Mouse (Mus musculus) T-helper 2 cell (primary cell): ENCODE results near the gene Dnaaf1.

ENCODE experiments used
- in situ Hi-C: fragments of 300-600 bp; cut with MboI, MseI; formaldehyde crosslinking; loops from one replicate; pipeline ENCODE4 v1.15.1; 2025; ENCODE audit warnings: high pct_unique_total_duplicates

The Dnaaf1 gene

DNA sequence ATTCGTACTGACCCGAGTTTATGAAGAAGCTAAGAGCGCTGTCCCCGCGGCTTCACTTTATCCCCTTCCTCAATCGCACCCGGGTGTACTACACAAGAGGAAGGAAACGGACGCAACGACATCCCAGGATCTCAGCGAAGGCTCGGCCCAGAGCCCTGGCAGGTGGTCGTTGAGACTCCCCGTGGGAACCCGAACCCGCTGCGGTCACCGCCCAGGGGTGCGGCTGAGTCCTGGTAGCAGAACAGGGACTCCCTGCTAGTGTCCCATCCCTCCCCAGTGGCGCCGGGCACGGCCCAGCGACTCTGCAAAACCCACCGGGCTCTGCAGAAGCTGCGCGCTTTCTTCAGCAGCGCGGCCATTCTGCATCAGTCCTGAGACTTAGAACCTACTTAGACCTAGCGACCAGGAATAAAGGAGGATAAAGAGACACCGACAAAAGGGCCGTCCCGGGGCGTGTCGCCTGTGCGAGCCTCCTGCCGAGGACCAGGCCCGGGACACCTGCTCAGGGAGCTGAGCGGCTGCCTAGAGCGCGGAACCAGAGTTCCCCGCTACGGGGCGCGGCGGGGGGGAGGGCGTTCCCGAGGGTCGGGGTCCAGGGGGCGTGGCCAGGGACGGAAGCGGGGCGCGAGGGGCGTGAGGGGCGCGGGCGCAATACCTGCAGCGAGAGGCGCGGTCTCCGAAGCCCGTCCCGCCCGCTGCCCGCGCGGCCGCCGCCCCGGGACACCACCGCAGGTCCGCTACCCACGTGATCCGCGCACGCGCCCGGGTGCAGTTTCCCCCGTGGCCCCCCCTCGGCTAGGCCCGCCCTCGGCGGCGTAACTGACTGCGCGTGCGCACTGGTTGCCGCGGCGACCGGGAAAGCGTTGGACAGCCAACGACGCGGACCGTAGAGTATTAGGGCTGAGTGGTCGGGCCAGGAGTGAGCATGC lies at the start of gene Dnaaf1, which contains the start of gene Hsdl1:
Gene Dnaaf1, plus strand, starts transcription at position 799 of the 929 bp plus-strand sequence.
Gene Hsdl1, minus strand, starts transcription at position 747 of the 929 bp plus-strand sequence.
- in situ Hi-C loops, result loop anchor here (25.0 kb wide), 1 partner anchor 1013 kb away; the partner anchor contains the start of gene Gins2

DNA sequence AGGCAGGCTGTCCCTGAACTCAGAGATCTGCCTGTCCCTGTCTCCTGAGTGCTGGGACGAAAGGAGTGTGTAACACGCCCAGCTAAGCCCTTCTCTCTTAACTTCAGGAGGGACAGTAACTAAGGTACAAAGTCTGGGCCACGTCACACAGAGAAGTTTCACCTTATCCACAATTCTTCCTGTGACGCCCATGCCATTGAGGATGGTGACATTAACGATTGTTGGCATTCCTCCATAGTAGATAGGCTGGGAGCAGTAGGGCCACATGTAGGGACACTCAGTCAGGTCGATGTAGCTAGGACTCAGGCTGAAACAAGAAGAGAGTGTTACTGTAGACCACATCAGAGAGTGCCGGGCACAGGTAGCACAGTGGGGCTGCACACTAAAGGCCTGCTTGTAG lies 46.3 kb upstream of the Dnaaf1 start:
- in situ Hi-C loops, result no loop called here

DNA sequence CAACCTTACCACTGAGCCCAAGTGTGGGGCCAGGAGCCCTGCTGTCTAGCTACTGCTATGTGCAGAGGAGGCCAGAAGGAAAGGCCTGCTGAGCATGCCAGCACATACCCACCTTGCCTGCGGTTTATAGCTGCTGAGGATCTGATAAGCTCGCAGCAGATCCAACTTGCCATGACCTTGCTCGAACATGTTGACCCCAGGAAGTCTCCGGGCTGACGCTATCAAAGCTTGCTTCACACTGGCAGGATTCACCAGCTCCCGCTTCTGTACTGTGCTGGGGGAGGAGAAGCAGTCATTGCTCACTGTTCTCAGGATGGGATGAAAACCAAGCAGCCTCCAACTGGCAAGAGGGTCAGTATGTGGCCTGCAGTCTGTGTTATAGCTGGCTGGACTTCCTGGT lies 44.1 kb upstream of the Dnaaf1 start:
- in situ Hi-C loops, result no loop called here

DNA sequence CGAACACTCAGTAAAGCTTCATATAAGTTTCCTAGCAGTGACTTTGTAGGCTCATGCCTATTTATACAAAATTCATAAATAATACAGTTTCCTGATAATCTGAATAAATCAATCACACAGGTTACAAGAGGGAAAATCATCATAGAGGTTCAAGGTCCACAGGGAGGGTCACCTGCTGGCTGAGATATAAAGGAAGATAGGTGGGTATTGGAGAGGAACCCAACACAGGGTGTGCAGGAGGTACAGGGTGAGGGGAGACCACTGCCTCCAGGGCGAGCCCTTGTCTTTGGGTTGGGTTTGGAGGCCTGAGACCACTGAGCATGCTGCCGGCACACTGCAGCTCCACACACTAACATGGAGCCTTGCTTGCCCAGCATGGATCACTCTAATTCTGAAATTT lies 43.6 kb upstream of the Dnaaf1 start:
- in situ Hi-C loops, result no loop called here

DNA sequence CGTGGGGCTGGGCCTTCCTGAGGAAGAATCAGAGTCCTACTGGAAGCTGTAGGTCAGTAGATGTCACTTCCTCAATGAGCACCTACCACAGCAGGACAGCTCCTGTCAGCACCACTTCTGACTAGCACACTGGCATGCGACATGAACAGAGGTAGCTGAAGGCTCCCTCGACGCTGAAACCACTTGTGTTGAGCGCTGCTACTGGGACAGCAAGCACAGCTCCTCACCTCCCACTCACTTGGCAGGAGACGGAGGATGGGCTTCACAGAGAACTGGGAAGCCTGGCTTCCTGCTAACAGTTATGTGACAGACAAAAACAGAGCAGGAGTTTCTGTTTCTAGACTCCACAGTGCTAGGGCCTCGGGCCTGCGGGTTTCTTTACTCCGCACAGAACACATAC lies 43.1 kb upstream of the Dnaaf1 start:
- in situ Hi-C loops, result no loop called here

DNA sequence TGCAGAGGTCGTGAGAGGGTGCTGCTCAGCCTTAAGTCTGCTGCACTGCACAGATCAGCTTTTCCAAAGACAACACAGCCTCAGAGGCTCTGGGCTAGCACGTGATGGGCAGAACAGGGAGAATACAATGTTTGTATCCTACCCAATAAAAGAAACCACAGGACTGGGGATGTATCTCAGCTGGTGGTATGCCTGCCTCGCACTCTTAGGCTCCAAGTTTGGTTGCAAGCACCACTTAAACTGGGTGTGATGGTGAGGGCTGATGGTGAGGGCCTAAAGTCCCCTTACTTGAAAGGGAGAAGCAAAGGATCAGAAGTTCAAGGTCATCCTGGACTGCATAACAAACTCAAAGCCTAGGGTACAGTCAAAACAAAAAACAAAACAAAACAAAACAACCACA lies 30.4 kb upstream of the Dnaaf1 start:
- in situ Hi-C loops, result no loop called here

DNA sequence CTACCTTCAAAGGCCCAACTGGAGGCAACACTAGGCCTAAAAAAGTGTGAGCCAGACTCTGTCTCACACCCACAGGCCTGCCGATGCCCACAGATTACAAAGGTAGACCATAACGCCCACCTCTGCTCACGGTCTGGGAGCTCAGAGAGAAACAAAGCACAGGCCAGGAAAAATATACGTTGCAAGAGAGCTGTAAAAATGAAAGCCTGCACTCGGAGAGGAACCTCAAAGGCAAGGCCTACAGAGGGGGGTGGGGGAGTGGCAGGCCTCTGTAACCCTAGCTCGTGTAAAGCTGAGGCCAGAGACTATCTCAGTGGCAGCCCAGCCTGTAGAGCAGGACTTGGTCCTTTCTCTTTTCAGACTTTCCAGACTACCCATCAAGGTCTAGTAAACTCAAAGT lies 29.9 kb upstream of the Dnaaf1 start:
- in situ Hi-C loops, result no loop called here

DNA sequence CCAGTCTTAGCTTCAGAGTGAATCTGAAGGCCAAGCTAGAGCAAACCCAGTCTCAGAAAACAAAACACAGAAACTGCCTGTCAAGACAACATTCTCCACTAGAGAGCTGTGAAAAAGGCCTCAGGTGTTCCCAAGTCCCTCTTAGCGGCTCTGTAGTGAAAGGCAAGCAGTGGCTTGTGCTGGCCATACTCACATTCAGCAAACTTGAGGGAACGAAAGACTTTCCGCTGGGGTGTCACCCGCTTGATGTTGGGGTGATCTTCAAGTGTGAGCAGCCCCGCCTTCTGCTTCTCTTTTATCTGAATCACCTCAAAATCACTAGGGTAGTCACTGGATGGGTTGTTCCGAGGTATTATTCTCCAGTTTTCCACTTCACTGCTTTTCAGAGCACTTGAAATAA lies 29.2 kb upstream of the Dnaaf1 start:
- in situ Hi-C loops, result no loop called here

DNA sequence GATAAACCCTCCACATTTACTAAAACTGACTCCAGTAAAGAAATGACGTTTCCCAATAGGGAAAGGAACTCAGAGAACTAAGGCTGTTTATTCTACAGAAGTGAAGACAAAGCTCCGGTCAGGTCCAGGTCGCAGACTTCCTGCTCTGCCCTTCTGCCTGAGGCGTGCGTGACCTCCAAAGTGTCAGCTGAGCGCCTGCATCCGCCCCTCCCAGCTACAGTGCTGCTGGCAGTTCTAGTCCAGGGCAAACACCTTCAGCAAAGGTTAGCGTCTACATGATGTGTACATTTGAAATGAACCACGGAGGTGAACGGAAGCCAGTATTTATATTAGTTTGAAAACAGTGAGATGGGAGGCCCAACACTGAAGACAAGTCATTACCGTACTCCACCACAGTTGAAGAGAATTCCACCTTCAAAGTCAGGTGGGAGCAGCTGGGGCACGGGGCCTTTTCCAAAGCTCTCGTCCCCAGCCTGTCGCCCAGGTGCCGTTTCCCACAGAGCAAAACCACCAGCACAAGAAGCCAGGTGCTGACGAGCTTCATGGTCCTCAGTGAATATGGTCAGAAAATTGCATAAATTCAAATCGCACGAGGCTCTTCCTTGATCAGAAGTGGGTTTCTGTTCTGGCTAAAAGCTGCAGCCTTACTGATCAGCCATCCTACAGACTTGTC lies 27.9 kb upstream of the Dnaaf1 start:
- in situ Hi-C loops, result no loop called here

DNA sequence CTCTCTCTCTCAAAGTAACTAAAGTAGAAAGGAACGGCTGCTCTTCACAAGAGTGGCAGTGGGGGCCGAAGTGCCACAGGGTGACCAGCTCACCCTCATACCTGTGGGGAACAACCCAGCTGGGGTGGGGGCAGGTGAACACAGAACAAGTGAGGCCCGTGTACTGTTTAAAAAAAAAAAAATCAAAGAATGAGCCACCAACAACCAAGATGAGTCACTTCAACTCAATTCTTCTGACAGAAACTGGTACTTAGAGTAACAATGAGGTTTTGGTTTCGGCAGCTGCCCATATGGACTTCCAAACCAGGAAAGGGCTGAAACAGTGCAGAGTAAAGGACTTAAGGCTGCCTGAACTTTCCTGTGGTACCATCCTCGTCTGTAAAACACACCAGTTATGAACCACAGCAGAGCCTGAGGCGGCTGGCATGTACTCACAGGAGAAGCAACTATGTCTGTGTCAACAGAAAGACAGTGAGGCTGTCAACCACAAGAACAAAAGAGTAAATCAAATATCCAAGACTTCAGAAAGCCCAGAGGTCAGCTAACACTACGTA lies 26.4 kb upstream of the Dnaaf1 start:
- in situ Hi-C loops, result no loop called here

DNA sequence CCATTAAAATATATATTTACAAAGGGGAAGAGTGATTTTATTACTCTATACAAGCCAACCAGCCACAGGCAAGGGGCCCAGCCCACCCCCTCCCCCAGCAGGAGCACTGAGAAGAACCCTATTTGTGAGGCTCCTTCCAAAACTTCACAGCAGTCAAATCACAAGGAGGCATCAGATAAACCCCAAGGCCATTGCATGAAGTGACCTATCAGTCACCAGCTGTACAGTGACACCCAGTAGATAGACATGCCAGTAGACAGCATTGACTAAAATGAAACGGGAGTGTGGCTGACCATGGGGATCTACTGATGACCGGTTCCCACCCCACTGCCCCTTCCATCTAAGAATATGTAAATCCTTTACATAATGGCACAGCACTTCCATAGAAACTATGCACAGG lies 22.1 kb upstream of the Dnaaf1 start:
- in situ Hi-C loops, result loop anchor here (10.0 to 25.0 kb wide), 2 partner anchors 562 to 1034 kb away; partner anchors contain the start of genes 6430548M08Rik and Gins2

DNA sequence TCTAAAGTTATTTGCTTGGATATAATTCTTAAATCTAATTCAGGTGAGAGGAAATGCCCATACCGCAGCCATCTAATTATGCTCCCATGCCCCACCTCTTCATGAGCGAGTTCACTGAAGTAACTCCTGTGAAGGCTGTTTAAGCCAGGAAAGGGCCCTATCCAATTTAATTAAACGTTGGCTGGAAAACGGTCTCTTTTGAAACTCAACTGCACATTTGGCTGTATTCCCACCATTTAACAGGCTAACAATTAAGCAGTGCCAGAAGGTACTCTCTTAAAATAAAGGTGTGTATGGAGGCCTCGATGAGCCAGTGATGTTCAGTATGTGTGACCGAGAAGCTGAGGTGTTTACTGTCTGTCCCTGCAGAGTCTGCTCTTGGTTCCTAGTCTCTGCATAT lies 19.2 kb upstream of the Dnaaf1 start:
- in situ Hi-C loops, result loop anchor here (10.0 to 25.0 kb wide), 2 partner anchors 559 to 1031 kb away; partner anchors contain the start of genes 6430548M08Rik and Gins2

DNA sequence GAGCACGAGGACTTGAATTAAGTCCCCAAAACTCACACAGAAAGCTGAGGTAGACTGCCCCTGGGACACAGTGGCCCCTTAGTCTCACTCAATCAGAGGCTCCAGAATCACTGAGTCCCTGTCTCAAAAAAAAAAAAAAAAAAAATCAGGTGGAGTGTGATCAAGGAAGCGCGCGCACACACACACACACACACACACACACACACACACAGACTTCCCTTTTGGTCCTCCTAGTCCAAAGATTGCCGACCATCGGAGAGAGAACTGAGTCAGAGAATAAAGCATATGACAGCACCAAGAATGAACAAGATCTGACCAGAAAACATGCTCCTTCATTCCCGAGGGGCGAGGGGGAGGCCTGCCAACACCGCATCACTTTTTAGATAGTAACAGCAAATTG lies 17.9 kb upstream of the Dnaaf1 start:
- in situ Hi-C loops, result loop anchor here (10.0 to 25.0 kb wide), 2 partner anchors 558 to 1030 kb away; partner anchors contain the start of genes 6430548M08Rik and Gins2

DNA sequence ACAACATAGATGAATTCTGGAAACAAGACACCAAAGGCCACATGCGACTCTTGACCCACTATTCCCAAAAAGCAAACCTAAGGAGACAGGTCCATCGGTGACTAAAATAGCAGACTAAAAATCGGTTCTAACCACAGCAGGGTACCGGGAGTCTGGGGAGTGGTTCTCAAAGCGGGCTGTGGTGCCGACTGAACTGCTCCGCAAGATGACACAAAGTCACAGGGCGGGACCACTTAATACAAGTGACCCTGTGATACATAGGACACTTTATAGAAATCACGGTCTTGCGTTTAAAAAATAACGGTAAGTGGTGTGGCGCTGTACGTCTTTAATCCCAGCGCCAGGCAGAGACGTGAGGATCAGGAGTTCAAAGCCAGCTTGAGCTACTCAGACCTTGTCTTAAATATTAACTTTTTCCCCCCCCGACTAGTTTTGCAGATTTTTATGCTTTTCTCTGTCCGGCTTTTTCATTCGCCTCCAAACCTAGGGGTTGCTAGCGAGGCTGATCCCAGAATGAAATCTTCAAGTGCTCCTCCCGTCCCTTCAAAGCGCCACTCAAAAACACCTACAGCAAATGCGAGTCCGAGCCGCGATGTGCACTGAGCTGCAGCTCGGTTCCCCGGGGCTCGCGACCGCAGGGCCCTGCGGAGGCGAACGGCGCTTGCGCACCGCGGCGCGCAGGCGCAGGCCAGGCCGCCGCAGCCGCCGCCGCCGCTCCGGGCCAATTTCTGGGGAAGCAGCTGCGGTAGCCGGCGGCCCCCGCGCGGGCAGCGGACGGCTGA lies 17.0 kb upstream of the Dnaaf1 start:
- in situ Hi-C loops, result loop anchor here (10.0 to 25.0 kb wide), 2 partner anchors 557 to 1029 kb away; partner anchors contain the start of genes 6430548M08Rik and Gins2

DNA sequence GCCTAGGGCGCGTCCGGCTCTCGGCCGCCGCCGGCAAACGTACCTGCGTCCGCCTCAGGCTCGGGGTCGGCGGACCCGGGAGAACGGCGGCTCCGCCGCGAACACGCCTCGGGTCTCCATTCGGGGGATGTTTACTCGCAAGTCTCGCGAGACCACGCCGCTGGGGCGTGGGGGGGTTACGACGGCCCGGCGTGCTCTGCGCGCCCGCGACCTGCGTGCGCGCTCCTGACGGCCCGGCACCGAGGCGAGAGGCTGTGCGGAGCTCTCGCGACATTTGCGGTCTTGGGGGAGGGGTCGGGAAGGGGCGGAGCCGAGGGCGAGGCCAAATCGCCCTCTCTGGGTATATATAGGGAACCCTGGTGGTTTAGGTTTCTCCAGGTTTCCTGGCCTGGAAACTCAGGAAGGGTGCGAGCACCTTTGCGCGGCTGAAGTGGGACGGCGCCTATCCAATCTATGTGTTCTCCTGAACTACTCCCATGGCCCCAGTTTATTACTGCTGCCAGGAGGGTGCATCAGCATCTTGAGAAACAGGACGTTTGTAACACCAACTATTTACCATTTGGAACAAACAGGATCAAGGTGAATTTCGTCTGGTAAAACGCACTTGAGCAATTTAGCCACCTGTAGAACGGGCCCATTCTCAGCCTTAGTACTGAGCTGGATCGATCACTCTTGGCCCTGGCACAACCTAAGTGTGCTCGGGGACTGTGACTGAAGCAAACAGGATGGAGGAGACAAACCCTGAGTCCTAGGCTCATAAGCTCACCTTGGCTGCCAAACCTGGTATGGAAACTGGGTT lies 16.2 kb upstream of the Dnaaf1 start, which contains the start of gene Mbtps1:
Gene Mbtps1, minus strand, starts transcription at position 133 of the 799 bp plus-strand sequence.
- in situ Hi-C loops, result loop anchor here (10.0 to 25.0 kb wide), 2 partner anchors 556 to 1028 kb away; partner anchors contain the start of genes 6430548M08Rik and Gins2

DNA sequence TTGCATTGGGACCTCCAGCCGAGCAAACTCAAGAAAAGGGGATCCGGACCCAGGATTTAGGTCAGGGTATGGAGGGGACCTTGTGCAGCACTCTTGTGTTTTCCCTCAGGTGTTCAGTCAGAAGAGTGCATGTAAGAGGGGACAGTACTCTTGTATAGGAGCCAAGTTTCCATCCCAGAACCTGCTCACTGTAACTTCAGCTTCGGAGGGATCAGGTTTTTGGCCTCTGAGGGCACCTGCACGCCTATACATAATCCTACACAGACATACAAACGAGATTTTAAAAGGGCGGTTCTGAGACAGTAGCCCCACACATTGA lies 15.7 kb upstream of the Dnaaf1 start:
- in situ Hi-C loops, result loop anchor here (10.0 to 25.0 kb wide), 2 partner anchors 555 to 1028 kb away; partner anchors contain the start of genes 6430548M08Rik and Gins2

DNA sequence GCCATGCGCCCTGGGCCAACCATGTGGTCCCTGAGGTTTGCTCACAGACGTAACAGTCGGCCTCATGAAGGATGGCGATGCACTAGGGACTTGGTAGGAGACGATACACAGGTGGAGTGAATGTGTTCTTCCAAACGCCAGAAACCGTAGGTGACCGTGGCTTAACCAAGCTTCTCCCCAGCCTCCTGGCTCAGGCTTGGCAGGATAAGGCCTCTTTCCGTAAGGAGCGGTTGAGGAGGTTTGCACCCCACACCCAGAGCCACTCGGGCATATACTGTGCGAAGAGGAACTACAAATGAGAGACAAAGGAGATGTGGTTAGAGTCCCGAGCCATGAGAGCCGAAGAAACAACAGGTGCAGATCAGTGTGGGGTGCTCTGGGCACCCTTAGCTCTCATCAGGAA lies 11.2 kb upstream of the Dnaaf1 start:
- in situ Hi-C loops, result loop anchor here (5.0 to 25.0 kb wide), 3 partner anchors 38 to 1779 kb away; partner anchors contain the start of gene Gins2

DNA sequence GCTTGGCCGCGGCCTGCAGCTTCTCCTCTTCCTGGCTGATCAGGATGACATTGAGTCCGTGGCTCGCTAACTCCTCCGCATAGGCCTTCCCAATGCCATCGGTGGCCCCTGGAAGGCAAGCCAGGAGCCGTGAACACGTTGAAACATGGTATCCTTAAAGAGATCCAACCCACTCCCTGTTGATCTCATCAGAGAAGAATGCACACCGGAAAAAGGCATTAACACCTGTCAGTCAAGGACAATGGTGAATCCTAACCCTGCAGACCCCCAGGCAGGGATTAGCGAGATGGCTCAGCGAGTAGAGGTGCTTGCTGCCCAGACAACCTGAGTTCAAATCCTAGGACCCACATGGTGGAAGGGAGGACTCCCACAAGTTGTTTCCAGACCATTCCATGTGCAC lies 8.7 kb upstream of the Dnaaf1 start:
- in situ Hi-C loops, result loop anchor here (10.0 to 25.0 kb wide), 2 partner anchors 1021 to 1782 kb away; partner anchors contain the start of gene Gins2

DNA sequence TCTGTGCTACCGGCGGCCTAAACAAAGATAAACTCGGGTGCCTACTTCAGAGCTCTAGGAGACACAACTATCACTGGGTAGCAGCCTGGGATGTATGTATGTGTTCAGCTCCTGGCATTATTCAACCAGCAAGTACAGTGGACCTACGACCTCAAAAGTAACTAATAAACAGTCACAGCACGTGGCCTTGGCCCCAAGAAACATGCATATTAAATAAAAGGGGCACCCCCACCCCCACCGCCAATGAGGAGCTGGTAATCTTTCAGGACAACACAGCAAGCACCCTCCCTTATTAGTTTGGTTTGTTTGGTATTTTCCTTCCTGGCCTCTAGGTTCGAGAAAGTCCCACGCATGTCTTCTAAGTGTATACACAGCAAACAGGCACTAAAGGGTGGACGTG lies 6.8 kb upstream of the Dnaaf1 start:
- in situ Hi-C loops, result loop anchor here (10.0 to 25.0 kb wide), 2 partner anchors 1019 to 1783 kb away; partner anchors contain the start of gene Gins2

DNA sequence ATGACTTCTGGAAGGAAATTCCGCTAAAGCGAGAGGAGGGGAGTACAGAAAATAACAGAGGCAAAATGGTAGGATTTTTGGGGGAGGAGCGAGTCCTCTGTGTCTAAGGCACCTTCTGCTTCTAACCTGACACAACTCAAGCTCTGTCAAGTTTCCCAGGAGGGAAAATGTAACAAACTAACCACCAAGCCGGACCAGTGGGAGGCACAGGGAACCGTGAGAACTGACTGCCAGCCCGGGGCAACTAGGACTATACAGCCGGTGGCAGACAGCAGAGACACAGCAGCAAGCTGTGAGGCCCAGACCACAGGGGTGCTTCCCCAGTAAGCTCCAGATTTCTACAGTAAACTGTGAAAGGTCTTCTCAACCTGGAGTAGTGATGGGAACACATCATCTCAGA lies 6.1 kb upstream of the Dnaaf1 start:
- in situ Hi-C loops, result loop anchor here (10.0 to 25.0 kb wide), 2 partner anchors 1018 to 1784 kb away; partner anchors contain the start of gene Gins2
